17 mouse cellular contexts compared by ENCODE assay signal in genomic region chr2:101693043-101693442, GRCm38 (mm10). TPM values are rescaled to one million over a fixed set of nuclear protein-coding genes. Genes with fewer than 3 reads are reported as not detected.
"Had no signal": no experiment of that assay in that cellular context is flagged by ENCODE, and none has a peak within 500 bp of the region (broad histone marks: within the 10 kb centered on the region; RNA-seq: fewer than 3 reads in every experiment).

No protein-coding gene starts in this region.

- DNase-seq: lung, adult 2 months; lung, postnatal 14 days; lung, postnatal 36 days; right cerebral cortex, postnatal 14 days; thymus, adult 2 months; thymus, postnatal 4 days had no signal

- H3K27me3 ChIP-seq: lung, embryonic 15.5 days; megakaryocyte, embryonic 14.5 days; midbrain, embryonic 13.5 days; midbrain, embryonic 15.5 days; neural tube, embryonic 12.5 days; stomach, embryonic 15.5 days had no signal

- H3K27ac ChIP-seq: lung, embryonic 15.5 days; macrophage; midbrain, embryonic 13.5 days; midbrain, embryonic 15.5 days; neural tube, embryonic 12.5 days; stomach, embryonic 15.5 days; stomach, postnatal 0 days had no signal

- H3K4me3 ChIP-seq: lung, embryonic 15.5 days; megakaryocyte, embryonic 14.5 days; midbrain, embryonic 13.5 days; midbrain, embryonic 15.5 days; neural tube, embryonic 12.5 days; stomach, embryonic 15.5 days had no signal

- H3K4me2 ChIP-seq: lung, embryonic 15.5 days; midbrain, embryonic 11.5 days; midbrain, embryonic 13.5 days; midbrain, embryonic 15.5 days; neural tube, embryonic 12.5 days; stomach, embryonic 15.5 days had no signal

- H3K4me1 ChIP-seq: lung, embryonic 15.5 days; midbrain, embryonic 13.5 days; midbrain, embryonic 15.5 days; neural tube, embryonic 12.5 days; stomach, embryonic 15.5 days had no signal

- H3K9me3 ChIP-seq: lung, embryonic 15.5 days; megakaryocyte, embryonic 14.5 days; midbrain, embryonic 13.5 days; midbrain, embryonic 15.5 days; neural tube, embryonic 12.5 days; stomach, embryonic 15.5 days had no signal

- H3K9ac ChIP-seq: lung, embryonic 15.5 days; midbrain, embryonic 13.5 days; midbrain, embryonic 15.5 days; neural tube, embryonic 12.5 days; stomach, embryonic 15.5 days had no signal

- ATAC-seq: lung, postnatal 0 days; midbrain, embryonic 13.5 days; midbrain, embryonic 15.5 days had no signal

RNA-seq across cellular contexts. Expression of gene Rag1, which starts 43.7 kb away (rescaled TPM):
- polyA plus RNA-seq: macrophage; urinary bladder, adult 2 months had no signal
